Mouse (Mus musculus) midbrain, embryonic 12.5 days (tissue): ENCODE data around the gene Svs3b. TPM values are rescaled to one million over a fixed set of nuclear protein-coding genes. Genes with fewer than 3 reads are reported as not detected.

Experiments
- polyA plus RNA-seq: library from polyadenylated mRNA; unstranded; fragments of >200 nt; fragmentation: Nextera tagmentation; extraction: Ambion mirVana; gene quantifications from 2 replicates; pipeline ENCODE4 v1.2.1, GENCODE M21; 2016

The Svs3b gene
- polyA plus RNA-seq, 1 experiment from 2014 or later: not detected

Other genes with a start within 250 kb of the Svs3b start
- gene Pabpc1l, start 231.2 kb downstream of the Svs3b start, polyA plus RNA-seq: 0.64 and 1.2 TPM in 2 replicates
- gene Stk4, start 186.3 kb downstream of the Svs3b start, polyA plus RNA-seq: 39.6 and 42.3 TPM in 2 replicates
- 45.1 and 47.0 TPM in 2 replicates for gene Tomm34, start 185.5 kb downstream of the Svs3b start, polyA plus RNA-seq
- 0.16 and 0.31 TPM in 2 replicates for gene Kcns1, start 85.5 kb downstream of the Svs3b start, polyA plus RNA-seq
- gene Wfdc5, start 73.9 kb downstream of the Svs3b start, polyA plus RNA-seq: not detected in 2 replicates
- gene Wfdc12, start 66.0 kb downstream of the Svs3b start, polyA plus RNA-seq: not detected in 2 replicates
- gene Wfdc15a, start 56.5 kb downstream of the Svs3b start, polyA plus RNA-seq: not detected in 2 replicates
- not detected in 2 replicates for gene Wfdc15b, start 35.0 kb downstream of the Svs3b start, polyA plus RNA-seq
- not detected in 2 replicates for gene Svs2, start 18.2 kb downstream of the Svs3b start, polyA plus RNA-seq
- gene Svs4, start 21.8 kb upstream of the Svs3b start, polyA plus RNA-seq: not detected in 2 replicates
- gene Svs3a, start 32.6 kb upstream of the Svs3b start, polyA plus RNA-seq: not detected in 2 replicates
- not detected in 2 replicates for gene Svs6, start 60.1 kb upstream of the Svs3b start, polyA plus RNA-seq
- not detected in 2 replicates for gene Svs5, start 76.1 kb upstream of the Svs3b start, polyA plus RNA-seq
- not detected in 2 replicates for gene Slpi, start 132.5 kb upstream of the Svs3b start, polyA plus RNA-seq
- gene Rbpjl, start 146.5 kb upstream of the Svs3b start, polyA plus RNA-seq: 0.15 TPM in 1 of 2 replicates, not detected in the other
- 2.8 and 13.5 TPM in 2 replicates for gene Matn4, start 148.5 kb upstream of the Svs3b start, polyA plus RNA-seq
- gene Sdc4, start 187.2 kb upstream of the Svs3b start, polyA plus RNA-seq: 10.5 and 11.3 TPM in 2 replicates
- 68.8 and 69.6 TPM in 2 replicates for gene Sys1, start 200.3 kb upstream of the Svs3b start, polyA plus RNA-seq
- 3.8 and 6.9 TPM in 2 replicates for gene Gm20458, start 204.3 kb upstream of the Svs3b start, polyA plus RNA-seq
- gene Trp53tg5, start 217.1 kb upstream of the Svs3b start, polyA plus RNA-seq: 0.19 TPM in 1 of 2 replicates, not detected in the other
- 4.7 and 6.0 TPM in 2 replicates for gene Dbndd2, start 229.5 kb upstream of the Svs3b start, polyA plus RNA-seq
- gene Pigt, start 240.9 kb upstream of the Svs3b start, polyA plus RNA-seq: 46.2 and 48.7 TPM in 2 replicates